Comparison of ENCODE assay signal across 8 mouse cellular contexts in genomic region chr4:65127291-65127590, GRCm38 (mm10). TPM values are rescaled to one million over a fixed set of nuclear protein-coding genes. Genes with fewer than 3 reads are reported as not detected.
DNase-seq lines count a peak whose midpoint lies in the region; ATAC-seq and TF ChIP-seq lines count a peak whose summit lies in the region.

No protein-coding gene starts in this region.

- no peaks in the 10 kb centered on the region for H3K9me3 ChIP-seq in embryonic facial prominence, embryonic 13.5 days
- no peaks in the 10 kb centered on the region for H3K9me3 ChIP-seq in heart, embryonic 13.5 days
- H3K9me3 ChIP-seq in kidney, embryonic 14.5 days (ENCODE audit: control insufficient read depth, low read length) = no peaks in the 10 kb centered on the region
- no peaks in the 10 kb centered on the region for H3K9me3 ChIP-seq in midbrain, embryonic 11.5 days (ENCODE audit: control insufficient read depth, low read length)

- peak overlapping the region; percentile 17; the same call in 1 of the 2 replicates for H3K9ac ChIP-seq in embryonic facial prominence, embryonic 13.5 days
- peak overlapping the region; percentile 84 for H3K9ac ChIP-seq in heart, embryonic 13.5 days
- peak overlapping the region; percentile 69; the same call in 1 of the 2 replicates for H3K9ac ChIP-seq in kidney, embryonic 14.5 days (ENCODE audit: low read depth, low read length)
- peak overlapping the region; percentile 25; the same call in 1 of the 2 replicates for H3K9ac ChIP-seq in midbrain, embryonic 11.5 days (ENCODE audit: low read length)

- no peak for ATAC-seq in embryonic facial prominence, embryonic 13.5 days (ENCODE audit: insufficient number of reproducible peaks, insufficient read depth, low FRiP score, low TSS enrichment, low read depth)
- ATAC-seq in heart, embryonic 13.5 days (ENCODE audit: extremely low read depth, insufficient number of reproducible peaks, low FRiP score, low TSS enrichment) = 0 out of 2 replicates have a peak, but pooled peaks have one; percentile 3
- ATAC-seq in kidney, embryonic 14.5 days (ENCODE audit: low FRiP score, low TSS enrichment) = peak; percentile 26; the same call in 1 of the 2 replicates
- no peak for ATAC-seq in midbrain, embryonic 11.5 days (ENCODE audit: low FRiP score)
- ATAC-seq in erythroid progenitor cell, adult 5-6 weeks (replicated peaks; ENCODE audit: low FRiP score, poor library complexity, severe bottlenecking) = no peak

- intact Hi-C loops in left cerebral cortex, adult 2 months (cut with DNase I) = no loop called here

- WGBS in embryonic facial prominence, embryonic 13.5 days = 13% methylated on average over 6 of the region's 6 CpGs
- WGBS in heart, embryonic 13.5 days = 15% methylated on average over 6 of the region's 6 CpGs
- 26% methylated on average over 6 of the region's 6 CpGs for WGBS in kidney, embryonic 14.5 days
- WGBS in midbrain, embryonic 11.5 days = 29% methylated on average over 6 of the region's 6 CpGs

- peak; percentile 49 for DNase-seq in adrenal gland, adult 2 months
- no peak for DNase-seq in adrenal gland, adult 18-20 months (ENCODE audit: low spot score in 2 of 2)
- DNase-seq in midbrain, embryonic 11.5 days (ENCODE audit: low spot score, missing footprints) = no peak
- DNase-seq in left cerebral cortex, adult 2 months (ENCODE audit: extremely low spot score in 1 of 2, low spot score in 2 of 2) = no peak

- TF ChIP-seq CTCF in left cerebral cortex, adult 2 months (IDR thresholded peaks at IDR 0.05) = no peak

- H3K4me2 ChIP-seq in embryonic facial prominence, embryonic 13.5 days = peak overlapping the region; percentile 89
- H3K4me2 ChIP-seq in heart, embryonic 13.5 days = peak overlapping the region; percentile 88
- peak overlapping the region; percentile 88 for H3K4me2 ChIP-seq in kidney, embryonic 14.5 days (replicated peaks; ENCODE audit: low read depth, low read length)
- peak overlapping the region; percentile 82 for H3K4me2 ChIP-seq in midbrain, embryonic 11.5 days

- peak overlapping the region; percentile 61 for H3K4me3 ChIP-seq in embryonic facial prominence, embryonic 13.5 days
- H3K4me3 ChIP-seq in heart, embryonic 13.5 days = peak overlapping the region; percentile 68
- H3K4me3 ChIP-seq in kidney, embryonic 14.5 days (ENCODE audit: low read length) = peak overlapping the region; percentile 57; the same call in 1 of the 2 replicates
- H3K4me3 ChIP-seq in midbrain, embryonic 11.5 days (ENCODE audit: low read depth, low read length) = no peak overlapping the region
- no peak overlapping the region for H3K4me3 ChIP-seq in left cerebral cortex, adult 2 months

- H3K4me1 ChIP-seq in embryonic facial prominence, embryonic 13.5 days = peaks cover 20% of the 10 kb centered on the region
- H3K4me1 ChIP-seq in heart, embryonic 13.5 days = peaks cover 28% of the 10 kb centered on the region
- H3K4me1 ChIP-seq in kidney, embryonic 14.5 days (ENCODE audit: control insufficient read depth, insufficient read depth, low read length) = 0 out of 2 replicates have a peak, but pooled peaks cover 5% of the 10 kb centered on the region
- H3K4me1 ChIP-seq in midbrain, embryonic 11.5 days (ENCODE audit: control insufficient read depth, insufficient read depth, low read length) = peaks cover 9% of the 10 kb centered on the region

- no peak overlapping the region for H3K27ac ChIP-seq in embryonic facial prominence, embryonic 13.5 days
- H3K27ac ChIP-seq in heart, embryonic 13.5 days (replicated peaks) = peak overlapping the region; percentile 76
- H3K27ac ChIP-seq in kidney, embryonic 14.5 days (ENCODE audit: low read depth, low read length) = no peak overlapping the region
- H3K27ac ChIP-seq in midbrain, embryonic 11.5 days (ENCODE audit: low read depth, low read length) = no peak overlapping the region
- no peak overlapping the region for H3K27ac ChIP-seq in left cerebral cortex, adult 2 months

- no peaks in the 10 kb centered on the region for H3K36me3 ChIP-seq in embryonic facial prominence, embryonic 13.5 days
- no peaks in the 10 kb centered on the region for H3K36me3 ChIP-seq in heart, embryonic 13.5 days
- no peaks in the 10 kb centered on the region for H3K36me3 ChIP-seq in kidney, embryonic 14.5 days (ENCODE audit: control insufficient read depth, insufficient read depth, low read length)
- H3K36me3 ChIP-seq in midbrain, embryonic 11.5 days (ENCODE audit: control insufficient read depth, insufficient read depth, low read length) = no peaks in the 10 kb centered on the region

- H3K27me3 ChIP-seq in embryonic facial prominence, embryonic 13.5 days = peaks cover 37% of the 10 kb centered on the region
- H3K27me3 ChIP-seq in heart, embryonic 13.5 days (replicated peaks) = peaks cover 19% of the 10 kb centered on the region
- H3K27me3 ChIP-seq in kidney, embryonic 14.5 days (ENCODE audit: control insufficient read depth, insufficient read depth, low read length) = peaks cover 11% of the 10 kb centered on the region; the same call in 1 of the 2 replicates
- H3K27me3 ChIP-seq in midbrain, embryonic 11.5 days (ENCODE audit: control insufficient read depth, insufficient read depth, low read length) = peaks cover 5% of the 10 kb centered on the region

RNA-seq across cellular contexts. Expression of gene Pappa, which starts 3.3 kb away (rescaled TPM):
- total RNA-seq in adrenal gland, adult 2 months (2021) = under 1 TPM; 0.37 to 0.45 TPM
- polyA plus RNA-seq in adrenal gland, adult 2 months (2012; rRNA removed) = 0.02 and 0.07 TPM in 2 replicates
- total RNA-seq in adrenal gland, adult 18-20 months (2021) = under 1 TPM; 0.23 to 0.48 TPM
- 2.2 and 3.9 TPM in 2 replicates for polyA plus RNA-seq in embryonic facial prominence, embryonic 13.5 days (2015; fragmentation: Nextera tagmentation; extraction: Ambion mirVana)
- polyA plus RNA-seq in heart, embryonic 13.5 days (2015; fragmentation: Nextera tagmentation; extraction: Ambion mirVana) = 0.73 and 0.80 TPM in 2 replicates
- polyA plus RNA-seq in kidney, embryonic 14.5 days (2014; fragmentation: Nextera tagmentation; extraction: Ambion mirVana) = 3.5 and 3.7 TPM in 2 replicates
- 2.8 and 3.0 TPM in 2 replicates for polyA plus RNA-seq in midbrain, embryonic 11.5 days (2014; fragmentation: Nextera tagmentation; extraction: Ambion mirVana)
- 0.36 TPM in 1 of 2 replicates, not detected in the other for total RNA-seq in erythroid progenitor cell, adult 5-6 weeks (2015; ENCODE audit: low replicate concordance)
- total RNA-seq in erythroid progenitor cell, adult 5-6 weeks (2017; ENCODE audit: low replicate concordance) = 0.23 and 0.90 TPM in 2 replicates
- under 1 TPM; 0.47 to 0.61 TPM for total RNA-seq in left cerebral cortex, adult 2 months (2021)

Comparison
In these comparisons a context has a peak if more than half of its experiments do, and no peak if none do; other contexts are left out.
1. ATAC-seq: peak in heart, embryonic 13.5 days (single experiment) and kidney, embryonic 14.5 days (single experiment); none in embryonic facial prominence, embryonic 13.5 days (single experiment), midbrain, embryonic 11.5 days (single experiment) and erythroid progenitor cell, adult 5-6 weeks (single experiment).
2. H3K4me3 ChIP-seq: peak in embryonic facial prominence, embryonic 13.5 days (single experiment), heart, embryonic 13.5 days (single experiment) and kidney, embryonic 14.5 days (single experiment); none in midbrain, embryonic 11.5 days (single experiment) and left cerebral cortex, adult 2 months (single experiment).
3. H3K9ac ChIP-seq: peak in every context shown above with its lines; median percentile 84 in heart, embryonic 13.5 days; 69 in kidney, embryonic 14.5 days; 25 in midbrain, embryonic 11.5 days; 17 in embryonic facial prominence, embryonic 13.5 days.
4. Peak in every context shown above with its lines, with median percentiles within 50 percentile points of each other: H3K4me2 ChIP-seq.